Mouse (Mus musculus): ENCODE results near the gene Fgf7.

The Fgf7 gene

DNA sequence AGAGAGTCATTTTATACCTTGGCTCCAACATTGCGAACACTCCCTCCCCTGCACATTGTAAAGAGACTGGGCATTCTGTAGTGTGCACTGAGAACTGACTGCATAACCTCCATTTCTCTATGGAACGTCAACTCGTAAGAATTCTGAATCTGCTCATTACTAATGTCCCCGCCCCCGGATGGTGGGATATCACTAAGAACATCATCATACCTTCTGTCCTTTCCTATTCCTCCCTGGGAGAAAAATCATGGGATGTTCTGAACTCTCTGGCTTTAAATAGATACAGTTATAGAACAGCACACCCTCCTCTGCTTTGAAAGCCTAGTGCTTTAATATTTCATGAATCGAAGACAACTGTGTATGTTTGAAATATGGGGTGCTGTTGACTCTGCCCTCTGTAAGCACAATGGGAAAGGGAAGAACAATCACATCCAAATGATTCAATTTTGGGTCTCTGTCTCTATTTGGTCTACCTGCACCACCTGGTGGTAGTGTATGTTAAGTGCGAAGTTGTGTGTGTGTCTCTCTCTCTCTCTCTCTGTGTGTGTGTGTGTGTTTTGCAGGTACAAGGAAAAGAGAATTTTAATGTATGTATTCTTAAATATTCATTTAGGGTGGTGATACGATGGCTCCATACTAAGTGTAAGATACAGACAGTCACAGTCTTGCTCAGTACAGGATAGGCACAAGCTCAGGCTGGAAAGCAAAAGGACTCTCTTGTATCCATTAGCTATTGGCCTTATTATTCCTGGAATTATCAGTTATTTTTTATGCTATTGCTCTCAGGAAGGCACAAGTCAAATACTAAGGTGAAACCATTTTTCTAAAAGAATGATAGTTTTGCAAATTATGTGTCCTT is 1.1 kb upstream of the Fgf7 start:
- Histone ChIP-seq H3K36me3 (ENCODE audit: insufficient read depth, low read length) (no peaks in the 10 kb centered on the region), H3K27me3 (ENCODE audit: insufficient read depth, low read length) (no peaks in the 10 kb centered on the region), H3K9me3 (ENCODE audit: low read length) (no peaks in the 10 kb centered on the region), H3K4me3 (replicated peaks; ENCODE audit: low read length) (no peak overlapping the region), H3K4me1 (replicated peaks; ENCODE audit: low read depth, low read length) (no peaks in the 10 kb centered on the region)
- TF ChIP-seq NANOG (IDR thresholded peaks at IDR 0.05; ENCODE audit: borderline replicate concordance, low read length): no peak
- no peak for TF ChIP-seq CTCF (conservative IDR thresholded peaks at IDR 0.05; ENCODE audit: low read length)
- no peak for TF ChIP-seq POU5F1 (IDR thresholded peaks at IDR 0.05; ENCODE audit: borderline replicate concordance, low read length)

DNA sequence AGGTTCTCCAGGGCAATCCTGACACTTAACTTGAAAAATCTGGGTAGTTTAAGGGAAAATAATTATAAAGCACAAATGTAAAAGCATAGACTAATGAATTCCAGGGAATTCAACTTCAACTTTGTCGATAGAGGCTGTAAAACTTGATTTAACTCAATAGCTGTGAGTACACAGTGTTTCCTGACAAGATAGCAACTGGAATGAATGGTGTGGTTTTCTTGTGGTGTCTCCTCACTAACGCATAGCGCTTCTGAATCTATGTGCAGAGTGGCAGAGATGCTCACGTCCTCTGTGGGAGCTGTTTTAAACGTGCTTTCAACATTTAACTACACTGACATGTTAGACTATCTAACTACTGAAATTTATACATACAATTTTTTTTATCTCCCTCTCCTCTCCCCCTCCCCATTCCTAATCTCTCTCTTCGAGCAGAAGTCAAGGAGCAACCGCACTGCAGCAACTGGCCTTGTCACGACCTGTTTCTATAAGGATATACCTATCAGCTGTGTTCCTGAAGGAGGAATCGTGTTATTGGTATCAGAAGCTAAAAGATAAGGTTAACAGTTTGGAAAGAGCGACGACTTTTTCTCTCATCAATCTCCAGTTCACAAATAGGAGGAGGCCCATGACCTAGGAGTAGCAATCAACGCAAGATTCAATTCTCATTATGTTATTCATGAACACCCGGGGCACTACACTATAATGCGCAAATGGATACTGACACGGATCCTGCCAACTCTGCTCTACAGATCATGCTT is 734 bp downstream of the Fgf7 start:
- no peak for TF ChIP-seq POU5F1 (IDR thresholded peaks at IDR 0.05; ENCODE audit: borderline replicate concordance, low read length)
- no peak for TF ChIP-seq CTCF (conservative IDR thresholded peaks at IDR 0.05; ENCODE audit: low read length)
- TF ChIP-seq NANOG (IDR thresholded peaks at IDR 0.05; ENCODE audit: borderline replicate concordance, low read length): no peak
- Histone ChIP-seq H3K4me3 (replicated peaks; ENCODE audit: low read length) (no peak overlapping the region), H3K27me3 (ENCODE audit: insufficient read depth, low read length) (no peaks in the 10 kb centered on the region), H3K4me1 (replicated peaks; ENCODE audit: low read depth, low read length) (no peaks in the 10 kb centered on the region), H3K36me3 (ENCODE audit: insufficient read depth, low read length) (no peaks in the 10 kb centered on the region), H3K9me3 (ENCODE audit: low read length) (no peaks in the 10 kb centered on the region)

DNA sequence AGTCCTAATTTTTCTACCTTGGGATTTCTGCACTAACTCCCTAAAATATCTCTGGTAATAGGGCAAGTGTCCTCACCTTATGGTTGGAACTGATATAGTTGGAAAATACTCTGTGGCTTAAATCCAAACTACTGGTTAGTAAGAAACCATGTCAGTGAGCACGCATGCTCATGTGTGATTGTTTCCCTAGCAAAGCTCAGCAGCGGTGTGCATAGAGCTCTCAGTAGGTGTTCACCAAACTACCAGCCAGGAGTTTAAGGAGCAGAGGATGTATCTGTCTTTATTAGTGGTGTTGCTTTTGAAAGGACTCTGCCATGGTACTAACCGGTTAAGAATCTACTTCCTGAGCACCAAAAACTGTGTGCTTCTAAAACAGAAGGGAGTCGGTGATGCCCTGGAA is 1.7 kb downstream of the Fgf7 start:
- H3K4me1 ChIP-seq (replicated peaks; ENCODE audit: low read depth, low read length): no peaks in the 10 kb centered on the region
- TF ChIP-seq CTCF (conservative IDR thresholded peaks at IDR 0.05; ENCODE audit: low read length) (no peak), POU5F1 (IDR thresholded peaks at IDR 0.05; ENCODE audit: borderline replicate concordance, low read length) (no peak), NANOG (IDR thresholded peaks at IDR 0.05; ENCODE audit: borderline replicate concordance, low read length) (no peak)
- no peak overlapping the region for H3K4me3 ChIP-seq (replicated peaks; ENCODE audit: low read length)
- no peaks in the 10 kb centered on the region for H3K36me3 ChIP-seq (ENCODE audit: insufficient read depth, low read length)
- H3K27me3 ChIP-seq (ENCODE audit: insufficient read depth, low read length): no peaks in the 10 kb centered on the region
- H3K9me3 ChIP-seq (ENCODE audit: low read length): no peaks in the 10 kb centered on the region

DNA sequence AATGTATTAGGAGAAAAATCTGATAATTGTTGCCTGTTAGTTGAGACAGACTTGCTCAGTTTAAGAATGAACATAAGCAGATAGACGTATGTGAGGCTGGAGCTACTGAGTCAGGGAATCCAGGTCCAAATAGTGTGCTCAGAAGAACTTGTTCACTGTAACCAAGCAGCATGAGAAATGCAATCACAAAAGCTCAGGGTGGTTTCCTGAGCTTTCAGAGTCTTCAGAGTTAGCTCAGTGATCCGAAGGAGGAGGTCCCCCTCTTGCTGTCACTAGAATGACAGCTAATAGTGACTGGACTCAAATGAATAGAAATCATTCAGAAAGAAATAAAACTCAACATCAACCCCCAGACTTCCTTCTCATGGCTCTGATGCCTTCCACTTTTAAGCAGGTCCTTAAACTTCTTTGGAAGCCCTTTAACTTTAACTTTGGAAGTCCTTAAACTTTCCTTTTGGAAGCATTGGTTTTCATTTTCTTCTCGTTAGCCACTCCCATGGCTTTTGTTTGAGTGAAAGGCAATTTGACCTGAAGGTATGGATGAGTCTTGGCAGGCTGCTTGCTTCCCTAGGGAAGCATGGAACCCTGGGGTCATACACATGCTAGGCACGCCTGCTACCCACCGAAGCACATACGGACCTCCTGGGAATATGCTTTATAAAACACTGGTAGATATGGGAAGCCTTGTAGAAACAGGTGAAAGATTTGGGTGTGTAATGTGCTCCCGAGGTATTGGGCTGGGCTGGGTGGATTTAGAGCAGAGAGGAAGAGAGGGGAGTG is 4.0 kb downstream of the Fgf7 start:
- H3K9me3 ChIP-seq (ENCODE audit: low read length): no peaks in the 10 kb centered on the region
- no peaks in the 10 kb centered on the region for H3K27me3 ChIP-seq (ENCODE audit: insufficient read depth, low read length)
- H3K36me3 ChIP-seq (ENCODE audit: insufficient read depth, low read length): no peaks in the 10 kb centered on the region
- no peaks in the 10 kb centered on the region for H3K4me1 ChIP-seq (replicated peaks; ENCODE audit: low read depth, low read length)
- no peak overlapping the region for H3K4me3 ChIP-seq (replicated peaks; ENCODE audit: low read length)
- TF ChIP-seq CTCF (conservative IDR thresholded peaks at IDR 0.05; ENCODE audit: low read length): no peak
- no peak for TF ChIP-seq NANOG (IDR thresholded peaks at IDR 0.05; ENCODE audit: borderline replicate concordance, low read length)
- no peak for TF ChIP-seq POU5F1 (IDR thresholded peaks at IDR 0.05; ENCODE audit: borderline replicate concordance, low read length)

DNA sequence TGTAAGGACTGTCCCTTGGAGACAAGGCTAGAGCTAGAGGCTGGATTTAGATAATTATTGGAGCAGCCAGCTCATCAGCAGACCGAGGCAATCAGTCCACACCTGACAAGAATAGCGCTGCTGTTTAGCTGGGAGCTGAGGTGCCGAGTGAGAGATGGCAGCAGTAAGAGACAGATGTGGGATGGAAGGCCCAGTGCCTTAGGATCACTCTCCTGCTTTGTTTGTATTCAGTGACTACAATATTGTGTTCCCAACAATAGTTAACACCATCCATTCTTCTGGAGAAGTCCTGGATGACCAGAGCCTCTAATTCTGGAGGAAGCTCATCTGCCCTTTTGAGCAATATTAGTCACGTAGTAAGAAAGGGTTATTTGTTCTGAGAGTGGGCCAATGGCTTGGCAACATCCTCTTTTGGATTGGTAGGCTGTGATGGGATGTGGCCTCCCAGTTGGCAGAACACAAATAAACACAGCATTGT is 5.0 kb downstream of the Fgf7 start:
- H3K4me1 ChIP-seq (replicated peaks; ENCODE audit: low read depth, low read length): 0 out of 2 replicates have a peak, but pooled peaks cover 2% of the 10 kb centered on the region
- TF ChIP-seq CTCF (conservative IDR thresholded peaks at IDR 0.05; ENCODE audit: low read length) (no peak), NANOG (IDR thresholded peaks at IDR 0.05; ENCODE audit: borderline replicate concordance, low read length) (no peak)

DNA sequence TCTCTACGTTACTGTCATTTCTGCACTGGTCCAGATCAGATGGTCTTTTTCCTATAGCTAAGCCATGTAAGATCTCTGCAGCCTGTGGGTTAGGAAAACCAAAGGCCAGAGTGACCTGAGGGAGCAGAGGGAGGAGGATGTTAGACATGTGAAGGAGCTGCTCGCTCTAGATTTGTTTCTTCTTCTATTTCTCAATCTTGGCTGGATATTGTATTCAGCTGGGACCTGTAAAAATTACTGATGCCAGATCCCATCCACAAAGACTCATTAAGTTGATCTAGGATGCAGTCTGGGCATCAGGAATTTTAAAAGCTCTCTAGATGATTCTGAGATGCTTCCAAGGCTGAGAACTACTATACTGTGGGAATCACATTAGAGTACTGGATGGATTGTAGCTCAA is 6.2 kb downstream of the Fgf7 start:
- H3K27me3 ChIP-seq (ENCODE audit: insufficient read depth, low read length): no peaks in the 10 kb centered on the region
- H3K4me1 ChIP-seq (replicated peaks; ENCODE audit: low read depth, low read length): 0 out of 2 replicates have a peak, but pooled peaks cover 4% of the 10 kb centered on the region
- H3K36me3 ChIP-seq (ENCODE audit: insufficient read depth, low read length): no peaks in the 10 kb centered on the region
- H3K4me3 ChIP-seq (replicated peaks; ENCODE audit: low read length): no peak overlapping the region
- TF ChIP-seq POU5F1 (IDR thresholded peaks at IDR 0.05; ENCODE audit: borderline replicate concordance, low read length): no peak
- TF ChIP-seq NANOG (IDR thresholded peaks at IDR 0.05; ENCODE audit: borderline replicate concordance, low read length): no peak
- TF ChIP-seq CTCF (conservative IDR thresholded peaks at IDR 0.05; ENCODE audit: low read length): no peak
- no peaks in the 10 kb centered on the region for H3K9me3 ChIP-seq (ENCODE audit: low read length)

More for the DNA sequence above, 5.0 kb downstream of the Fgf7 start:
- Histone ChIP-seq H3K36me3 (ENCODE audit: insufficient read depth, low read length) (no peaks in the 10 kb centered on the region), H3K9me3 (ENCODE audit: low read length) (no peaks in the 10 kb centered on the region), H3K4me3 (replicated peaks; ENCODE audit: low read length) (no peak overlapping the region), H3K27me3 (ENCODE audit: insufficient read depth, low read length) (no peaks in the 10 kb centered on the region)

DNA sequence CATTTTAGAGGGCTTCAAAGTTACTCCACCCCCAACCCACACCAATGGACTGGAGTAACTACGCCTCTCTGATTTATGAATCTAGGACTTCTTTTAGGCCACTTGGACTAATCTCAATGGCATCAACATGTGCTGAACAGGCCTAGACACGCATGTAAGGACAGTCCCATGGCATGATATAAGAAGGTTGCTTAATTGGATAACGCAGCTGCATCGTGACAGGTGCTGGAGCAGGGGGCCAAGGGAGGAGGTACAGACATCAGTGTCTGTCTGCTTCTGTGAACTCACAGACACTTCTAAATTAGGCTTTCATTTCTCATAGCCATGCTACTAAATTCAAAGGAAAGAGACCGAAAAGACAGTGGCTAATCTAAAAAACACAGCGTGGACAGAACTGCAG is 6.8 kb downstream of the Fgf7 start:
- Histone ChIP-seq H3K4me1 (replicated peaks; ENCODE audit: low read depth, low read length) (0 out of 2 replicates have a peak, but pooled peaks cover 4% of the 10 kb centered on the region), H3K9me3 (ENCODE audit: low read length) (no peaks in the 10 kb centered on the region), H3K36me3 (ENCODE audit: insufficient read depth, low read length) (no peaks in the 10 kb centered on the region), H3K4me3 (replicated peaks; ENCODE audit: low read length) (no peak overlapping the region), H3K27me3 (ENCODE audit: insufficient read depth, low read length) (no peaks in the 10 kb centered on the region)
- no peak for TF ChIP-seq CTCF (conservative IDR thresholded peaks at IDR 0.05; ENCODE audit: low read length)
- no peak for TF ChIP-seq POU5F1 (IDR thresholded peaks at IDR 0.05; ENCODE audit: borderline replicate concordance, low read length)
- no peak for TF ChIP-seq NANOG (IDR thresholded peaks at IDR 0.05; ENCODE audit: borderline replicate concordance, low read length)

DNA sequence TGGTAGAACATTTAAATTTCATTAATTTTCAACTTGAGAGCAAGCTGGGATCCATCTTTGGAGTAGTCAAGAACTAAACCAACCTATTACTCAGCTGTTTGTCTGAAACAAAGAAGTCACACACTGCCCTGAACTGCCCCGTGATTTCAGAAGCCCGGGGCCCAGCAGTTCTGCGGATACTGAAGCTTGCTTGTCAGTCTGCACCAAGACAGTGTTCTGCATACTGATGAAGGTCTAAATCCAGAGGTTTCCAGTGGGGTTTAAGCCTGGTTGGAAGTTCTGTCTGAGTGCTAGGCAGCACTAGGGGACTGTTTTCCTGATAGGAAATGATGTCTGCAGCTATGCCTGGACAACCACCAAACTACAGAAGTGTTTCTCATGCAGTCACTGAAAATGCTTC is 8.2 kb downstream of the Fgf7 start:
- no peaks in the 10 kb centered on the region for H3K36me3 ChIP-seq (ENCODE audit: insufficient read depth, low read length)
- TF ChIP-seq CTCF (conservative IDR thresholded peaks at IDR 0.05; ENCODE audit: low read length) (no peak), NANOG (IDR thresholded peaks at IDR 0.05; ENCODE audit: borderline replicate concordance, low read length) (no peak), POU5F1 (IDR thresholded peaks at IDR 0.05; ENCODE audit: borderline replicate concordance, low read length) (no peak)

More for the DNA sequence above, 8.2 kb downstream of the Fgf7 start:
- H3K4me1 ChIP-seq (replicated peaks; ENCODE audit: low read depth, low read length): 0 out of 2 replicates have a peak, but pooled peaks cover 4% of the 10 kb centered on the region
- H3K4me3 ChIP-seq (replicated peaks; ENCODE audit: low read length): no peak overlapping the region
- no peaks in the 10 kb centered on the region for H3K9me3 ChIP-seq (ENCODE audit: low read length)
- H3K27me3 ChIP-seq (ENCODE audit: insufficient read depth, low read length): no peaks in the 10 kb centered on the region

Data from E14TG2a.4 (cell line).